Mouse (Mus musculus) CH12.LX (cell line): ENCODE results near the gene Spin1. TPM values are rescaled to one million over a fixed set of nuclear protein-coding genes. Genes with fewer than 3 reads are reported as not detected.

Experiments used
- DNase-seq: peaks from one replicate; pipeline ENCODE4 v3.0.0-alpha.2; 2013; ENCODE audit errors: extremely low read depth
- H3K27ac ChIP-seq: 2 replicates; pipeline ENCODE4 v1.5.1; 2012; ENCODE audit warnings: low read depth, mild to moderate bottlenecking, control low read depth, moderate library complexity; ENCODE audit not compliant: insufficient read depth
- H3K27me3 ChIP-seq: replicated peaks from 2 replicates; pipeline ENCODE3; 2012; ENCODE audit warnings: inconsistent platforms
- H3K36me3 ChIP-seq, 2 experiments: replicated peaks in 1 of 2; 2 replicates each; pipeline versions ENCODE3 to v1.6.1; 2012; ENCODE audit warnings: inconsistent platforms in 1 of 2, low read length in 1 of 2, mild to moderate bottlenecking in 1 of 2, mixed read lengths in 1 of 2, moderate library complexity in 1 of 2; ENCODE audit not compliant: control insufficient read depth in 1 of 2, insufficient read depth in 1 of 2
- H3K4me1 ChIP-seq, 2 experiments: 2 replicates each; pipeline ENCODE4 v1.6.1; 2012; ENCODE audit warnings: inconsistent platforms in 1 of 2, moderate library complexity in 1 of 2; ENCODE audit not compliant: insufficient read depth in 2 of 2, control insufficient read depth in 1 of 2
- H3K4me2 ChIP-seq: 2 replicates; pipeline ENCODE4 v1.6.1; 2012; ENCODE audit warnings: low read depth, mild to moderate bottlenecking, control low read depth; ENCODE audit not compliant: poor library complexity, insufficient read depth, severe bottlenecking
- H3K4me3 ChIP-seq, 3 experiments: fragments of 150-350 bp in 1 of 3; sonication (generic) in 1 of 3; replicated peaks in 1 of 3; 2 replicates each; pipeline versions ENCODE3 to v1.5.1; 2011 to 2012; ENCODE audit warnings: low read depth in 2 of 3, low read length in 2 of 3, mild to moderate bottlenecking in 2 of 3, moderate library complexity in 2 of 3, control low read depth in 1 of 3, improper control_type of control experiment in 1 of 3, inconsistent platforms in 1 of 3, mixed read lengths in 1 of 3; ENCODE audit not compliant: poor library complexity in 1 of 3
- H3K79me2 ChIP-seq: replicated peaks from 2 replicates; pipeline ENCODE4 v1.6.1; 2012; ENCODE audit warnings: mild to moderate bottlenecking, moderate library complexity; ENCODE audit not compliant: control insufficient read depth, poor library complexity, insufficient read depth, severe bottlenecking; ENCODE audit errors: extremely low read depth
- H3K9ac ChIP-seq: 2 replicates; pipeline ENCODE4 v1.6.1; 2012; ENCODE audit warnings: low read depth, mild to moderate bottlenecking, control low read depth, moderate library complexity; ENCODE audit not compliant: insufficient read depth
- H3K9me3 ChIP-seq: replicated peaks from 2 replicates; pipeline ENCODE3; 2012; ENCODE audit warnings: low read length, inconsistent platforms, mixed read lengths
- BHLHE40 ChIP-seq: IDR thresholded peaks from 2 replicates; pipeline ENCODE4 v1.6.1; 2011; ENCODE audit warnings: mild to moderate bottlenecking, low read depth, low read length, improper control_type of control experiment
- CHD2 ChIP-seq: IDR thresholded peaks from 2 replicates; pipeline ENCODE4 v1.6.1; 2011; ENCODE audit warnings: low read length, improper control_type of control experiment
- CTCF ChIP-seq, 2 experiments: IDR thresholded peaks in 1 of 2; conservative IDR thresholded peaks in 1 of 2; 2 replicates each; pipeline ENCODE4 v1.5.1; 2011 to 2012; ENCODE audit warnings: low read depth in 2 of 2, low read length in 2 of 2, improper control_type of control experiment in 1 of 2, inconsistent platforms in 1 of 2, mild to moderate bottlenecking in 1 of 2, moderate library complexity in 1 of 2
- ELF1 ChIP-seq: IDR thresholded peaks from 2 replicates; pipeline ENCODE4 v1.6.1; 2014; ENCODE audit warnings: low read depth, mild to moderate bottlenecking, inconsistent platforms, low read length, improper control_type of control experiment
- HCFC1 ChIP-seq: IDR thresholded peaks from 2 replicates; pipeline ENCODE4 v1.6.1; 2012; ENCODE audit warnings: low read depth, mild to moderate bottlenecking, inconsistent platforms, low read length, improper control_type of control experiment
- IRF4 ChIP-seq: IDR thresholded peaks from 2 replicates; pipeline ENCODE4 v1.6.1; 2014; ENCODE audit warnings: low read depth, mild to moderate bottlenecking, inconsistent platforms, low read length, improper control_type of control experiment
- KAT2A ChIP-seq: IDR thresholded peaks from 2 replicates; pipeline ENCODE4 v1.6.1; 2012; ENCODE audit warnings: low read length, improper control_type of control experiment, inconsistent platforms; ENCODE audit not compliant: insufficient replicate concordance
- MAFK ChIP-seq: IDR thresholded peaks from 2 replicates; pipeline ENCODE4 v1.6.1; 2011; ENCODE audit warnings: low read length, improper control_type of control experiment; ENCODE audit not compliant: insufficient replicate concordance
- MAX ChIP-seq: IDR thresholded peaks from 2 replicates; pipeline ENCODE4 v1.6.1; 2011; ENCODE audit warnings: low read length, improper control_type of control experiment
- MYC ChIP-seq: IDR thresholded peaks from 2 replicates; pipeline ENCODE4 v1.6.1; 2011; ENCODE audit warnings: low read depth, mild to moderate bottlenecking, improper control_type of control experiment, low read length
- POLR2A ChIP-seq: IDR thresholded peaks from 2 replicates; pipeline ENCODE4 v1.6.1; 2011; ENCODE audit warnings: low read depth, mild to moderate bottlenecking, improper control_type of control experiment, low read length
- RAD21 ChIP-seq: IDR thresholded peaks from 2 replicates; pipeline ENCODE4 v1.6.1; 2011; ENCODE audit warnings: low read depth, mild to moderate bottlenecking, low read length, improper control_type of control experiment, moderate library complexity
- SMC3 ChIP-seq: IDR thresholded peaks from 2 replicates; pipeline ENCODE4 v1.6.1; 2011; ENCODE audit warnings: low read depth, low read length, improper control_type of control experiment
- UBTF ChIP-seq: IDR thresholded peaks from 2 replicates; pipeline ENCODE4 v1.6.1; 2012; ENCODE audit warnings: low read depth, mild to moderate bottlenecking, inconsistent platforms, low read length, improper control_type of control experiment, moderate library complexity
- USF1 ChIP-seq: IDR thresholded peaks from 2 replicates; pipeline ENCODE4 v1.6.1; 2014; ENCODE audit warnings: low read depth, mild to moderate bottlenecking, inconsistent platforms, low read length, improper control_type of control experiment
- ZC3H11A ChIP-seq: IDR thresholded peaks from 2 replicates; pipeline ENCODE4 v1.6.1; 2012; ENCODE audit warnings: low read depth, mild to moderate bottlenecking, inconsistent platforms, low read length, improper control_type of control experiment
- ZMIZ1 ChIP-seq: IDR thresholded peaks from 2 replicates; pipeline ENCODE4 v1.6.1; 2012; ENCODE audit warnings: low read depth, mild to moderate bottlenecking, inconsistent platforms, low read length, improper control_type of control experiment
- ZNF384 ChIP-seq: IDR thresholded peaks from 2 replicates; pipeline ENCODE4 v1.6.1; 2012; ENCODE audit warnings: low read depth, low read length, improper control_type of control experiment, inconsistent platforms
- dilution Hi-C: fragments of 300-500 bp; cut with MboI; formaldehyde crosslinking; loops from 2 replicates; pipeline ENCODE4 v1.14.3; 2020; ENCODE audit warnings: low sequenced_read_pairs; ENCODE audit not compliant: extremely low pct_unique_long_range_greater_than_20kb, extremely low pct_ligation_motif_present
- in situ Hi-C: fragments of 300-500 bp; cut with MboI; formaldehyde crosslinking; loops from 3 replicates; pipeline ENCODE4 v1.14.3; 2019; ENCODE audit warnings: low sequenced_read_pairs, low pct_ligation_motif_present, low pct_unique_long_range_greater_than_20kb, mixed read lengths
- polyA plus RNA-seq: library from polyadenylated mRNA; unstranded; fragments of >175 nt; gene quantifications from 2 replicates; pipeline ENCODE4 v1.2.1, GENCODE M21; 2012; ENCODE audit warnings: low read depth; ENCODE audit not compliant: insufficient read length
- total RNA-seq, 2 experiments: library from RNA; depleted of rRNA; stranded (reverse); fragments of 300-350 nt in 1 of 2; fragments of >200 nt in 1 of 2; gene quantifications; 2 replicates each; pipeline ENCODE4 v1.2.3; 2012 to 2014

Gene Spin1
- total and polyA plus RNA-seq, 3 experiments, result 15.2 to 37.8 (median 25.4) TPM

- peak; percentile 52 for DNase-seq
- in situ Hi-C loops (loop anchor here (25.0 kb wide), 1 partner anchor 421 kb away; no protein-coding TSS in a partner anchor), dilution Hi-C loops (no loop called here)
- Histone ChIP-seq H3K9ac (no peak overlapping the region), H3K27me3 (no peaks in the 10 kb centered on the region), H3K27ac (no peak overlapping the region), H3K9me3 (peaks cover 4% of the 10 kb centered on the region), H3K4me3 (no peak overlapping the region), H3K4me1 (peaks cover 2 to 14% of the 10 kb centered on the region in 2 experiments; a peak in 3 of 4 replicates), H3K4me2 (no peak overlapping the region), H3K36me3 (no peaks in the 10 kb centered on the region), H3K79me2 (no peaks in the 10 kb centered on the region)
- TF ChIP-seq CHD2 (no peak), SMC3 (peak; percentile 94), BHLHE40 (peak; percentile 23; the same call in 1 of the 2 replicates), RAD21 (peak; percentile 84), ZC3H11A (peak; percentile 94), MAX (peak; percentile 36; the same call in 1 of the 2 replicates), USF1 (no peak), CTCF (conservative IDR thresholded peaks at IDR 0.05 in 1 of 2, IDR thresholded peaks at IDR 0.05 in 1 of 2; ENCODE audit: low read depth in 2 of 2, low read length in 2 of 2) (peak in 1 of 2 experiments; percentile 85; a peak in 2 of 4 replicates), ZNF384 (peak; percentile 94)
Measured at GRCm38 (mm10) chr13:51191416-51192140, 90.9 kb downstream of the Spin1 start.

- TF ChIP-seq KAT2A (no peak), ZMIZ1 (no peak), MYC (no peak)
Measured at GRCm38 (mm10) chr13:51193893-51194292, 93.2 kb downstream of the Spin1 start.

GRCm38 (mm10) chr13:51197699-51198098 lies 97.0 kb downstream of the Spin1 start:
- Histone ChIP-seq H3K27ac (no peak overlapping the region), H3K4me3 (no peak overlapping the region), H3K4me2 (no peak overlapping the region), H3K27me3 (no peaks in the 10 kb centered on the region), H3K79me2 (no peaks in the 10 kb centered on the region), H3K9ac (no peak overlapping the region), H3K4me1 (peaks cover 2 to 12% of the 10 kb centered on the region in 2 experiments; a peak in 3 of 4 replicates), H3K36me3 (no peaks in the 10 kb centered on the region), H3K9me3 (peaks cover 3% of the 10 kb centered on the region)
- TF ChIP-seq IRF4, result no peak
- no peak for TF ChIP-seq HCFC1
- no peak for TF ChIP-seq MAFK
- TF ChIP-seq CTCF (conservative IDR thresholded peaks at IDR 0.05 in 1 of 2, IDR thresholded peaks at IDR 0.05 in 1 of 2; ENCODE audit: low read depth in 2 of 2, low read length in 2 of 2), result no peak
- no peak for TF ChIP-seq UBTF
- no peak for TF ChIP-seq POLR2A
- TF ChIP-seq ELF1, result no peak
- DNase-seq, result no peak
- dilution Hi-C loops (no loop called here), in situ Hi-C loops (loop anchor here (25.0 kb wide), 1 partner anchor 415 kb away; no protein-coding TSS in a partner anchor)

More at GRCm38 (mm10) chr13:51193893-51194292, 93.2 kb downstream of the Spin1 start:
- Histone ChIP-seq H3K27ac (no peak overlapping the region), H3K79me2 (no peaks in the 10 kb centered on the region), H3K4me2 (no peak overlapping the region), H3K9me3 (peaks cover 2% of the 10 kb centered on the region), H3K27me3 (no peaks in the 10 kb centered on the region), H3K9ac (no peak overlapping the region), H3K4me3 (no peak overlapping the region), H3K36me3 (no peaks in the 10 kb centered on the region), H3K4me1 (peaks cover 2 to 14% of the 10 kb centered on the region in 2 experiments; a peak in 3 of 4 replicates)
- in situ Hi-C loops, result loop anchor here (25.0 kb wide), 1 partner anchor 418 kb away; no protein-coding TSS in a partner anchor
- DNase-seq, result no peak
- dilution Hi-C loops, result no loop called here
